Mouse (Mus musculus) B cell, adult 2 months (primary cell): ENCODE data around the gene Kctd17.

Experiments
- DNase-seq, 2 experiments: peaks; one replicate each; pipeline ENCODE4 v3.0.0; 2022

Gene Kctd17

GRCm38 (mm10) chr15:78487066-78487465, 58.7 kb downstream of the Kctd17 start:
- DNase-seq, result no peak
